Mouse (Mus musculus) urinary bladder, postnatal 14 days (tissue): Measurements from ENCODE around the gene Usb1.
A peak's percentile ranks its signal among the peaks of the same experiment; 100 is the strongest.

Experiments used
- DNase-seq: peaks from one replicate; pipeline ENCODE4 v3.0.0; 2021; ENCODE audit warnings: low spot score

The Usb1 gene

GRCm38 (mm10) chr8:95331720-95332436, at the start of gene Usb1, which contains the start of gene Zfp319:
Usb1 (plus strand) TSS chr8:95332284.
Zfp319 (minus strand) TSS chr8:95331950.
- DNase-seq = peak; percentile 95

GRCm38 (mm10) chr8:95289066-95289650, 42.9 kb upstream of the Usb1 start:
- DNase-seq = no peak

GRCm38 (mm10) chr8:95293172-95293571, 38.9 kb upstream of the Usb1 start:
- DNase-seq = peak; percentile 83

GRCm38 (mm10) chr8:95293891-95294290, 38.2 kb upstream of the Usb1 start:
- peak; percentile 14 for DNase-seq

- peak; percentile 41 for DNase-seq
Observed at GRCm38 (mm10) chr8:95302410-95302809, 29.7 kb upstream of the Usb1 start.

GRCm38 (mm10) chr8:95305526-95305925, 26.6 kb upstream of the Usb1 start:
- no peak for DNase-seq

- no peak for DNase-seq
Observed at GRCm38 (mm10) chr8:95306431-95306830, 25.7 kb upstream of the Usb1 start, which contains the start of gene Cngb1. Cngb1 (minus strand) TSS chr8:95306585.

- no peak for DNase-seq
Observed at GRCm38 (mm10) chr8:95310342-95310970, 21.6 kb upstream of the Usb1 start, which contains the start of gene Tepp. Tepp (plus strand) TSS chr8:95310566.

- no peak for DNase-seq
Observed at GRCm38 (mm10) chr8:95312836-95313235, 19.2 kb upstream of the Usb1 start.

GRCm38 (mm10) chr8:95313857-95314256, 18.2 kb upstream of the Usb1 start:
- no peak for DNase-seq

- DNase-seq = no peak
Observed at GRCm38 (mm10) chr8:95314707-95315106, 17.4 kb upstream of the Usb1 start.

- DNase-seq = no peak
Observed at GRCm38 (mm10) chr8:95315350-95315749, 16.7 kb upstream of the Usb1 start.

GRCm38 (mm10) chr8:95320224-95321139, 11.6 kb upstream of the Usb1 start:
- peak; percentile 84 for DNase-seq

GRCm38 (mm10) chr8:95323201-95323600, 8.9 kb upstream of the Usb1 start:
- no peak for DNase-seq

GRCm38 (mm10) chr8:95324646-95325045, 7.4 kb upstream of the Usb1 start:
- DNase-seq = no peak

GRCm38 (mm10) chr8:95326822-95327221, 5.3 kb upstream of the Usb1 start:
- no peak for DNase-seq

- DNase-seq = no peak
Observed at GRCm38 (mm10) chr8:95327866-95328465, 4.1 kb upstream of the Usb1 start.

GRCm38 (mm10) chr8:95330367-95330766, 1.7 kb upstream of the Usb1 start:
- DNase-seq = no peak

GRCm38 (mm10) chr8:95331156-95331719, 846 bp upstream of the Usb1 start:
- peak; percentile 65 for DNase-seq

- DNase-seq = no peak
Observed at GRCm38 (mm10) chr8:95332437-95333199, 534 bp downstream of the Usb1 start.
